Mouse (Mus musculus) embryonic facial prominence, embryonic 11.5 days (tissue): ENCODE measurements around the gene Noxred1. TPM values are rescaled to one million over a fixed set of nuclear protein-coding genes. Genes with fewer than 3 reads are reported as not detected.

ENCODE experiments used
- microRNA-seq: library from miRNA; unstranded; fragments of <30 nt; microRNA quantifications from one replicate; pipeline ENCODE4, GENCODE M21; 2016; ENCODE audit warnings: borderline number of aligned reads
- polyA plus RNA-seq: library from polyadenylated mRNA; unstranded; fragments of >200 nt; fragmentation: Nextera tagmentation; extraction: Ambion mirVana; gene quantifications from 2 replicates; pipeline ENCODE4 v1.2.1, GENCODE M21; 2014

The Noxred1 gene
- polyA plus RNA-seq, 1 experiment from 2014 or later, result 0.67 TPM

Small RNA genes within 50 kb of the gene (microRNA-seq; reads per million reads assigned to microRNA genes)
- gene Gm47293, result not detected

Other genes starting within 250 kb of the Noxred1 start
- 0.57 and 0.72 TPM in 2 replicates for gene Zdhhc22, start 248.3 kb downstream of the Noxred1 start, polyA plus RNA-seq
- gene Tmem63c, start 217.4 kb downstream of the Noxred1 start, polyA plus RNA-seq, result 0.14 and 0.18 TPM in 2 replicates
- gene Ngb, start 136.2 kb downstream of the Noxred1 start, polyA plus RNA-seq, result not detected in 2 replicates
- 32.0 and 36.9 TPM in 2 replicates for gene Gstz1, start 91.6 kb downstream of the Noxred1 start, polyA plus RNA-seq
- 14.3 and 15.1 TPM in 2 replicates for gene Pomt2, start 90.8 kb downstream of the Noxred1 start, polyA plus RNA-seq
- 0.81 and 1.4 TPM in 2 replicates for gene Samd15, start 39.0 kb downstream of the Noxred1 start, polyA plus RNA-seq
- 2.8 and 2.9 TPM in 2 replicates for gene Tmed8, start 38.3 kb downstream of the Noxred1 start, polyA plus RNA-seq
- gene Vipas39, start 27.5 kb upstream of the Noxred1 start, polyA plus RNA-seq, result 61.9 and 62.0 TPM in 2 replicates
- gene Ahsa1, start 27.7 kb upstream of the Noxred1 start, polyA plus RNA-seq, result 245 and 266 TPM in 2 replicates
- gene Ism2, start 61.0 kb upstream of the Noxred1 start, polyA plus RNA-seq, result 0.34 and 0.98 TPM in 2 replicates
- gene Sptlc2, start 149.6 kb upstream of the Noxred1 start, polyA plus RNA-seq, result 65.0 and 66.1 TPM in 2 replicates
- 303 and 309 TPM in 2 replicates for gene Slirp, start 205.2 kb upstream of the Noxred1 start, polyA plus RNA-seq
- 33.4 and 42.9 TPM in 2 replicates for gene Alkbh1, start 205.3 kb upstream of the Noxred1 start, polyA plus RNA-seq
- gene Snw1, start 233.5 kb upstream of the Noxred1 start, polyA plus RNA-seq, result 169 and 176 TPM in 2 replicates